Mouse (Mus musculus): Measurements from ENCODE around the gene Cftr. TPM values are rescaled to one million over a fixed set of nuclear protein-coding genes. Genes with fewer than 3 reads are reported as not detected.

Gene Cftr
- total and polyA plus RNA-seq, 3 experiments: not detected

DNA sequence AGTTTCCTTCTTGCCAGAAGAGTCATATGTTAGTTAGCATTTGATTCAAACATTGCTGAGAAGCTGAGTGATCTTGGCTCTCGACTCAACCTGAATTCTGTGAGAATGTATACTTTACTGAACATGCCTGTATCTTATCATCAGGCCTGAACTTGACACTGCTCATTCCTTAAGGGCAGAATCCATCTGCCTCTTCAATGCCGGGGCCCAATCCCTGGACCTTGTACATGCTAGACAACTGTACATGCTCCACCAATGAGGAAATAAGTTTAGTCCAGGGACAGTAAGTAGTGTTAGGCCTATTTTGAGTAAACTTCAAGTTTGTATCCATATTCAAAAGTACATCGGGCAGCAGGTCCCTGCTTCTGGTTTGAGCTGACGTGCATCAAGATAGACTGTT is 134.6 kb downstream of the Cftr start:
- Histone ChIP-seq H3K27ac (ENCODE audit: control insufficient read depth, low read depth, low read length) (no peak overlapping the region), H3K4me1 (ENCODE audit: control insufficient read depth in 1 of 2, insufficient read depth in 2 of 2, low read length in 2 of 2) (peaks cover 0 to 2% of the 10 kb centered on the region in 2 experiments; a peak in 1 of 4 replicates), H3K9ac (ENCODE audit: control insufficient read depth, low read depth, low read length, poor library complexity, severe bottlenecking) (no peak overlapping the region), H3K36me3 (ENCODE audit: control insufficient read depth in 1 of 2, insufficient read depth in 2 of 2, low read length in 2 of 2) (no peaks in the 10 kb centered on the region; a peak in 2 of 4 replicates), H3K9me3 (replicated peaks; ENCODE audit: insufficient read depth, low read length) (no peaks in the 10 kb centered on the region), H3K27me3 (ENCODE audit: control insufficient read depth in 1 of 2, insufficient read depth in 2 of 2, low read length in 2 of 2) (no peaks in the 10 kb centered on the region; a peak in 2 of 4 replicates), H3K79me2 (ENCODE audit: control insufficient read depth, insufficient read depth, low read length, poor library complexity) (no peaks in the 10 kb centered on the region), H3K4me3 (ENCODE audit: control insufficient read depth in 1 of 2, insufficient read depth in 1 of 2, low read depth in 2 of 2, low read length in 2 of 2) (no peak overlapping the region)
- TF ChIP-seq CTCF (IDR thresholded peaks at IDR 0.05 in 2 of 3, conservative IDR thresholded peaks at IDR 0.05 in 1 of 3; ENCODE audit: control insufficient read depth in 1 of 3, insufficient read depth in 1 of 3, low read depth in 2 of 3, low read length in 3 of 3, poor library complexity in 1 of 3, severe bottlenecking in 1 of 3): no peak
- TF ChIP-seq MAZ (IDR thresholded peaks at IDR 0.05; ENCODE audit: low read depth, low read length): no peak
- no peak for TF ChIP-seq MYB (IDR thresholded peaks at IDR 0.05; ENCODE audit: low read depth, low read length)
- no peak for TF ChIP-seq ZMIZ1 (IDR thresholded peaks at IDR 0.05; ENCODE audit: low read depth, low read length)
- no peak for DNase-seq (ENCODE audit: low read depth, low spot score)

DNA sequence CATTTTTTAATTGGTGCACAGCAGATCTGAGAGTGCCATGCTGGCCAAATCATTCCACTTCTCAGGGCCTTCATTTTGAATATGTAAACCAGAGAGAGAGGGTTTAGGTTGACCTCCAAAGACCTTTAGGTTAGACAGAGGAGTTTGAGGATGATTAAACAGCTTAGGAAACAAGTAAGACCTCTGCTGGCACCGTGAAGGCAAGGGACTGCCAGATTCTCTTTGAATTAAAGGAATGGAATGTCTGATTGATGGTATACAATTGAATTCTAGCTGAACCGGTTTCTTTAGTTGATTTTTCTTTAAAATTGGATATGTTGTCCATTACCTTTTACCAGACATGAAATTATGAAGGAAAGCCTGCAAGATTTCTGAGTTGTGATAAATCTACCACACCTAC is 140.5 kb downstream of the Cftr start:
- Histone ChIP-seq H3K27me3 (ENCODE audit: control insufficient read depth in 1 of 2, insufficient read depth in 2 of 2, low read length in 2 of 2) (peaks cover 0 to 2% of the 10 kb centered on the region in 2 experiments; a peak in 3 of 4 replicates), H3K4me3 (ENCODE audit: control insufficient read depth in 1 of 2, insufficient read depth in 1 of 2, low read depth in 2 of 2, low read length in 2 of 2) (no peak overlapping the region), H3K79me2 (ENCODE audit: control insufficient read depth, insufficient read depth, low read length, poor library complexity) (no peaks in the 10 kb centered on the region), H3K36me3 (ENCODE audit: control insufficient read depth in 1 of 2, insufficient read depth in 2 of 2, low read length in 2 of 2) (no peaks in the 10 kb centered on the region), H3K27ac (ENCODE audit: control insufficient read depth, low read depth, low read length) (no peak overlapping the region), H3K9ac (ENCODE audit: control insufficient read depth, low read depth, low read length, poor library complexity, severe bottlenecking) (no peak overlapping the region), H3K4me1 (ENCODE audit: control insufficient read depth in 1 of 2, insufficient read depth in 2 of 2, low read length in 2 of 2) (no peaks in the 10 kb centered on the region), H3K9me3 (replicated peaks; ENCODE audit: insufficient read depth, low read length) (no peaks in the 10 kb centered on the region)
- TF ChIP-seq EP300 (IDR thresholded peaks at IDR 0.05; ENCODE audit: low read depth in 1 of 2, low read length in 2 of 2) (no peak), JUND (IDR thresholded peaks at IDR 0.05; ENCODE audit: low read depth, low read length) (no peak), MYB (IDR thresholded peaks at IDR 0.05; ENCODE audit: low read depth, low read length) (no peak)
- no peak for DNase-seq (ENCODE audit: low read depth, low spot score)

DNA sequence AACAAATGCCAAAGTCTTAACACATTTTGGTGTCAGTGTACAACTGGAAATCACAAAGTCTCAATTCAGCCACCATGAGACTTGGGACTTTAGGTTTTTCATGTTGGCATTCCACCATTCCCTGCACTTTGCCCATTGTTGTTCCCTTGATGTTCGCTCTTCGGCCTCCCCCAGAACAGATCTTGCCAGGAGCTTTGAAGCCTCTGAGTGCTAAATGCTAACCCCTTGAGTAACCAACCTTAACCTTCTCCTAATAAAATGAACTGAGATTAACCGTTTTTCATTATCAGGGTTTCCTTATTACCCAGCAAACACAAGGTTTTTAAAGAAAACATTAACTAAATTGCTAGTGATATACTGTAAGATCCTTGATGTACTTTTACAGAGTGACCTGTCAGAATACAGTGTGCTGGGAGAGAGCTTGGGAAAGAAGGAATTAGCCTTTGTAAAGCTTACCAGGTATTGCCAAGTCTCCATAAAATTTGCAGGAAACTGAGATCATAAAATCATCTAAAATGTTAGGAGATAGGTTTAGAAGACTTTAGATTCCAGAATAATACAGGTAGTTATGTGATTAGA is 144.0 kb downstream of the Cftr start:
- peaks cover 0 to 2% of the 10 kb centered on the region in 2 experiments; a peak in 2 of 4 replicates for H3K27me3 ChIP-seq (ENCODE audit: control insufficient read depth in 1 of 2, insufficient read depth in 2 of 2, low read length in 2 of 2)

More for the DNA sequence above, 144.0 kb downstream of the Cftr start:
- H3K4me3 ChIP-seq (ENCODE audit: control insufficient read depth in 1 of 2, insufficient read depth in 1 of 2, low read depth in 2 of 2, low read length in 2 of 2): no peak overlapping the region
- no peak overlapping the region for H3K9ac ChIP-seq (ENCODE audit: control insufficient read depth, low read depth, low read length, poor library complexity, severe bottlenecking)
- H3K36me3 ChIP-seq (ENCODE audit: control insufficient read depth in 1 of 2, insufficient read depth in 2 of 2, low read length in 2 of 2): no peaks in the 10 kb centered on the region
- no peaks in the 10 kb centered on the region for H3K79me2 ChIP-seq (ENCODE audit: control insufficient read depth, insufficient read depth, low read length, poor library complexity)
- no peak overlapping the region for H3K27ac ChIP-seq (ENCODE audit: control insufficient read depth, low read depth, low read length)
- no peaks in the 10 kb centered on the region for H3K9me3 ChIP-seq (replicated peaks; ENCODE audit: insufficient read depth, low read length)
- H3K4me1 ChIP-seq (ENCODE audit: control insufficient read depth in 1 of 2, insufficient read depth in 2 of 2, low read length in 2 of 2): no peaks in the 10 kb centered on the region
- no peak for DNase-seq (ENCODE audit: low read depth, low spot score)
- no peak for TF ChIP-seq ZNF384 (IDR thresholded peaks at IDR 0.05; ENCODE audit: low read depth, low read length)
- TF ChIP-seq MAZ (IDR thresholded peaks at IDR 0.05; ENCODE audit: low read depth, low read length): no peak
- TF ChIP-seq ZKSCAN1 (IDR thresholded peaks at IDR 0.05; ENCODE audit: low read depth, low read length): no peak
- no peak for TF ChIP-seq SMC3 (IDR thresholded peaks at IDR 0.05; ENCODE audit: low read depth, low read length)
- no peak for TF ChIP-seq NELFE (IDR thresholded peaks at IDR 0.05; ENCODE audit: low read depth, low read length)
- TF ChIP-seq USF1 (IDR thresholded peaks at IDR 0.05; ENCODE audit: low read depth, low read length): no peak
- TF ChIP-seq HCFC1 (IDR thresholded peaks at IDR 0.05; ENCODE audit: low read depth, low read length): no peak
- TF ChIP-seq MYB (IDR thresholded peaks at IDR 0.05; ENCODE audit: low read depth, low read length): no peak
- TF ChIP-seq CHD2 (IDR thresholded peaks at IDR 0.05; ENCODE audit: low read length): no peak
- no peak for TF ChIP-seq POLR2AphosphoS2 (IDR thresholded peaks at IDR 0.05; ENCODE audit: low read length)
- no peak for TF ChIP-seq MYC (IDR thresholded peaks at IDR 0.05; ENCODE audit: low read depth, low read length)
- no peak for TF ChIP-seq SIN3A (IDR thresholded peaks at IDR 0.05; ENCODE audit: low read length)
- TF ChIP-seq JUND (IDR thresholded peaks at IDR 0.05; ENCODE audit: low read depth, low read length): no peak
- TF ChIP-seq EP300 (IDR thresholded peaks at IDR 0.05; ENCODE audit: low read depth in 1 of 2, low read length in 2 of 2): no peak
- TF ChIP-seq ELF1 (IDR thresholded peaks at IDR 0.05; ENCODE audit: low read depth, low read length): no peak
- TF ChIP-seq TAL1 (IDR thresholded peaks at IDR 0.05; ENCODE audit: low read length): no peak
- TF ChIP-seq UBTF (IDR thresholded peaks at IDR 0.05; ENCODE audit: borderline replicate concordance, insufficient read depth, low read depth, low read length): no peak

Measured in MEL (cell line).